Mouse (Mus musculus) heart, postnatal 0 days (tissue): ENCODE data around the gene Ano1.

ENCODE experiments used
- CTCF ChIP-seq: IDR thresholded peaks from 2 replicates; pipeline ENCODE4 v1.5.1; 2016; ENCODE audit warnings: antibody characterized with exemption, control low read depth, low read depth
- EP300 ChIP-seq: IDR thresholded peaks from 2 replicates; pipeline ENCODE4 v1.6.1; 2016; ENCODE audit warnings: antibody characterized with exemption, low read depth

DNA sequence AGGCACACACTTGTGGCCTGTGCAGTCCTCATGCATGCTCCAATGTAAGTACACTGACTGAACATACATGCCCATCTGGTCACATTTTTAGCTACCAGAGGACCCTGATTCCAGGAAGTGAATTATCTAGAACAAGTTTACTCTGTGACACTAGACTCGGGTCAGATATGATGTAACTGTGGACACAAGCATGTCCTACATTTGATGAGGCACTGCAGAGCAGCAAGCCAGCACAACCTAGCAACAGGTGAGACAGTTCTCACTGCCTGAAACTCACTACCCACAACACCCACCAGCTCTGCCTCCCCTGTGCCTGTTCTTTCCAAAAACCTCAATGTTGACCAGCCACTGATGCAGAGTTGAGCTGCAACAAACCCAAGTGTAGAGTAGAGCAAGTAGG lies 201.0 kb downstream of the Ano1 start:
- no peak for TF ChIP-seq CTCF
- no peak for TF ChIP-seq EP300
